Mouse (Mus musculus): ENCODE results near the gene Tex12.

DNA sequence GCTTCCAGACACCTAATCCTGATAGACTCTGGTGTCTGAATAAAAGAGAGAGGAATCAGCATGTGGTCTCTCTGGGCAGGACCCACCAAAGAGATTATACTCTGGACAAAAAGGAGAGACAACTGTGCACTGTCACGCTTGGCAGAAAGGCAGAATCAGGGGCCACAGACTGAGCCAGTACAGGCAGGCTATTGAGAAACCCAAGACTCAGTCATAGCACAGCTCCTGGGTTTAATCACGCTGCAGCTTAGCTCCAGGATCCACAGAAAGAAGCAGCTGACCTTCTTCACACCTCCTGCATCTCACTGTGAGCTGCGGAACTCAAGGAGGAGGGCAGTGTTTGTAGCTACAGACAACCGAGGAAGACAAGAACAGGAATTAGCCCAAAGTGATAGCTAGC lies 19.2 kb upstream of the Tex12 start:
- no peak for TF ChIP-seq CTCF (IDR thresholded peaks at IDR 0.05; ENCODE audit: borderline replicate concordance, insufficient read depth, low read depth, low read length)
- TF ChIP-seq POLR2A (IDR thresholded peaks at IDR 0.05; ENCODE audit: borderline replicate concordance, insufficient read depth, low read length): no peak
